Mouse (Mus musculus): ENCODE data around the gene 4930556J24Rik.
"Not testable (repeated sequence)": the region's sequence is repeated elsewhere in the genome, so short reads cannot be mapped to it uniquely, and the experiment has no call there.

The 4930556J24Rik gene

GRCm38 (mm10) chr11:3973081-3973480, 3.5 kb downstream of the 4930556J24Rik start:
- in situ Hi-C loops (cut with MboI), result no loop called here

GRCm38 (mm10) chr11:3970361-3970760, 6.2 kb downstream of the 4930556J24Rik start:
- in situ Hi-C loops (cut with MboI), result no loop called here

- in situ Hi-C loops (cut with MboI), result no loop called here
Measured at GRCm38 (mm10) chr11:3969837-3970236, 6.7 kb downstream of the 4930556J24Rik start.

GRCm38 (mm10) chr11:3964416-3965172, 12.0 kb downstream of the 4930556J24Rik start:
- in situ Hi-C loops (cut with MboI), result no loop called here

- in situ Hi-C loops (cut with MboI), result no loop called here
Measured at GRCm38 (mm10) chr11:3963610-3964415, 12.8 kb downstream of the 4930556J24Rik start, which contains the start of gene Pes1. TSS of gene Pes1 (plus strand) at chr11:3963975.

- in situ Hi-C loops (cut with MboI), result no loop called here
Measured at GRCm38 (mm10) chr11:3963155-3963554, 13.4 kb downstream of the 4930556J24Rik start.

GRCm38 (mm10) chr11:3961761-3962160, 14.8 kb downstream of the 4930556J24Rik start:
- in situ Hi-C loops (cut with MboI), result no loop called here

- in situ Hi-C loops (cut with MboI), result no loop called here
Measured at GRCm38 (mm10) chr11:3960901-3961300, 15.7 kb downstream of the 4930556J24Rik start.

GRCm38 (mm10) chr11:3955371-3955770, 21.2 kb downstream of the 4930556J24Rik start:
- in situ Hi-C loops (cut with MboI), result not testable (repeated sequence)

- in situ Hi-C loops (cut with MboI), result not testable (repeated sequence)
Measured at GRCm38 (mm10) chr11:3954876-3955275, 21.7 kb downstream of the 4930556J24Rik start.

- in situ Hi-C loops (cut with MboI), result no loop called here
Measured at GRCm38 (mm10) chr11:3946386-3946785, 30.2 kb downstream of the 4930556J24Rik start.

- in situ Hi-C loops (cut with MboI), result no loop called here
Measured at GRCm38 (mm10) chr11:3941371-3941770, 35.2 kb downstream of the 4930556J24Rik start.

GRCm38 (mm10) chr11:3937321-3937874, 39.2 kb downstream of the 4930556J24Rik start:
- in situ Hi-C loops (cut with MboI), result no loop called here

- in situ Hi-C loops (cut with MboI), result no loop called here
Measured at GRCm38 (mm10) chr11:3936318-3936717, 40.3 kb downstream of the 4930556J24Rik start.

GRCm38 (mm10) chr11:3935135-3935534, 41.4 kb downstream of the 4930556J24Rik start:
- in situ Hi-C loops (cut with MboI), result no loop called here

- in situ Hi-C loops (cut with MboI), result no loop called here
Measured at GRCm38 (mm10) chr11:3933756-3934285, 42.8 kb downstream of the 4930556J24Rik start.

- in situ Hi-C loops (cut with MboI), result no loop called here
Measured at GRCm38 (mm10) chr11:3931511-3932211, 44.9 kb downstream of the 4930556J24Rik start, which contains the start of gene Tcn2. TSS of gene Tcn2 (minus strand) at chr11:3932159.

GRCm38 (mm10) chr11:3930931-3931330, 45.6 kb downstream of the 4930556J24Rik start:
- in situ Hi-C loops (cut with MboI), result no loop called here

GRCm38 (mm10) chr11:3930019-3930418, 46.6 kb downstream of the 4930556J24Rik start:
- in situ Hi-C loops (cut with MboI), result no loop called here

- in situ Hi-C loops (cut with MboI), result no loop called here
Measured at GRCm38 (mm10) chr11:3925916-3926315, 50.7 kb downstream of the 4930556J24Rik start.

GRCm38 (mm10) chr11:3922731-3923130, 53.8 kb downstream of the 4930556J24Rik start:
- in situ Hi-C loops (cut with MboI), result no loop called here

- in situ Hi-C loops (cut with MboI), result no loop called here
Measured at GRCm38 (mm10) chr11:3922115-3922514, 54.5 kb downstream of the 4930556J24Rik start.
